Mouse (Mus musculus): ENCODE measurements around the gene Ube2g1. TPM values are rescaled to one million over a fixed set of nuclear protein-coding genes. Genes with fewer than 3 reads are reported as not detected.
"Not testable (repeated sequence)": the region's sequence is repeated elsewhere in the genome, so short reads cannot be mapped to it uniquely, and the experiment has no call there.

Gene Ube2g1
- total RNA-seq, 2 experiments from 2014 or later: 33.1 to 43.8 TPM

DNA sequence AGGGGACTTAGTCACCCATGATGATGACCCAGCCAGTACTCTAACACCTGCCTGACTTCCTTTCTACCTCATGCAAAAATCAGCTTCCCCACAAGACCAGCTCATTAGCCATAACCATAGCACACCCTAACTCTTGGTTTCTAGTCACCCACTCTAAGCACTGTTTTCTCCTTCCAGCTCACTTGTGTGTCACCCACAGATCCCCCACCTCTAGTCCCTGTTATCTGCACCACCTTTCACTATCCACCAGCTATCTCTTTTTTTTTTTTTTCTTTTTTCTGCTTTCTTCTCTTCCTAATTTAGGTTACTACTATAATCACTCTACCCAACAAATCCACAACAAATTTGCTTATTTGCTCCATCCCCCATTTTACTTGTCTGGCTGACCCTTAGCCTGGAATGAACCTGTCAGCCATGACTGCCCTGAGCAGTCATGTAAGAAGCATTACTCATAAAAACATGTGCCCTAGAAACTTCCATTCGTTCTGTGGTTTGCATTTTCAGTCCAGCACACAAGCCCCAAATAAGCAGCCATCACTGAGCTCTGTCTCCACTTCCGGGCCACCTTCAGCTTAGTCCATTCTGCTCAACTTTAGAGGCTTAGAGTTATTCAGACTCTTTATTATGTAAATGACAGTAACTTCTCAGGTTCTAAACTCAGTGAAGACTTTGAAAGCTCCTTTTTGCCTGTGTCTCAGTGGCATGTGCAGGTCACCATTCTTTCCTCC is 11.9 kb upstream of the Ube2g1 start:
- DNase-seq (ENCODE audit: low spot score in 2 of 2): no peak

DNA sequence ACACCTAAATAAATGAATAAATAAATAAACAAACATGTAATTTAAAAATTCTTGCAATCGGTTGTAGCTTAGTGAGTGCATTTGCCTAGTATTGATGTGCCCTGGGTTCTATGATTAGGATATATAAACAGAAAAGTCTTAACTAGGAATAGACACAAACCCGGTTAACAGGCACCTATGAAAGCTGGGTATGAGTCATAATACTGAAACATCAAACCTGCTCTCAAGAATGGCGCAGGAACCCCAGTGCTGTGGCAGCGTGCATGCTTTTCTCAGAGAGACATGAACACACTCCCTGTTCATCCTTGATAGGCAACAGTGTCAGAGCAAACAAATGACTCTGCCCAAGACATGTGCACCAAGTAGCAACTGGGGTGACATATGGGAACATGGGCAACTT is 9.3 kb upstream of the Ube2g1 start:
- DNase-seq (ENCODE audit: low spot score in 2 of 2): no peak

GRCm38 (mm10) chr11:72607469-72608070 is 487 bp downstream of the Ube2g1 start:
- DNase-seq (ENCODE audit: low spot score in 2 of 2): peak; percentile 83 to 85

DNA sequence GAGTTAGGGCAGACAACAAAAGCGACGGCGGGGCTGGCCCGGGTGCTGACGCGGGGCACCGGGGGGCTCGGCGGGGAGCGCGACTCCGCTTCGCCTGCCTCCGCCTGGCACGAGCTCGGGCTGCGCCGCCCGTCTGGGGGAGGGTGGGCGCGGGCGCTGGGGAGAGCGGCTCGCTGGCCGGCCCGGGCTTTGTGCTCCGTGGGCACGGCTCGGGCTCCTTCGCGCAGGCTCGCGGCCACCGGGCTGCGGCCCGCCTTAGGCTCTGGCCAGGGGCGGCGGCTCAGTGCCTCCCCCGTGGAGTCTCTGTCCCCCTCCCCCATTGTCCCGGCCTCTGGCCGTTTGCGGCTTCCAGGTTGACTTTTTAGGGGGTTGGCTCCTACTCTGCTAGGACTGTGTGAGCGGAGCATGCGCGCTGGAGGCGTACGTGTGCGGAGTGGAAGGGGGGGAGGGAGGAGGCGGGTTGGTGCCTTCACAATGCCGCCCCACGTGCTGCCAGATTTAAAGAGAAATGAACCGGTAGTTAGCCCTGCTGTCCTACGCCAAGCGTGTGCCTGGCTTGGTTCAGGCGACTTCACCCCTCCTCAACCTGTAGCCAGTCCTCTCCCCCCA is 1.1 kb downstream of the Ube2g1 start:
- peak; percentile 81 to 87 for DNase-seq (ENCODE audit: low spot score in 2 of 2)

DNA sequence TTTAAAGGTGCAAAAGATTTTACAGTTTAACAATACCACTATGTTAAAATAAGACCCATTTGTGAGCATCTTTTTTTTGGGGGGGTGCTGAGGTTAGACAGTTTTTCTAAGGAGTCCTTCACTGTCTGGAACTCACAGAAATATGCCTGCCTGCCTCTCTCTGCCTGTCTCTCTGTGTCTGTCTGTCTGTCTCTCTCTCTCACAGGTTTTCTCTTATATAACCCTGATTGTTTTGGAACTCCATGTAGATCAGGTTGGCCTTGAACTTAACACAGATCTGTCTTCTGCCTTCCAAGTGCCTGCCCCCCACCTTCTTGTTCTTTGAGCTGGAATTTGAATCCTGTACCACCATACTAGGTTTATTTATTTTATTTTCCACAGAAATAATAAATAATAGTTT is 2.2 kb downstream of the Ube2g1 start:
- no peak for DNase-seq (ENCODE audit: low spot score in 2 of 2)

- DNase-seq (ENCODE audit: low spot score in 2 of 2): not testable (repeated sequence)
These were observed 7.3 kb downstream of the Ube2g1 start for GRCm38 (mm10) chr11:72614336-72614735.

DNA sequence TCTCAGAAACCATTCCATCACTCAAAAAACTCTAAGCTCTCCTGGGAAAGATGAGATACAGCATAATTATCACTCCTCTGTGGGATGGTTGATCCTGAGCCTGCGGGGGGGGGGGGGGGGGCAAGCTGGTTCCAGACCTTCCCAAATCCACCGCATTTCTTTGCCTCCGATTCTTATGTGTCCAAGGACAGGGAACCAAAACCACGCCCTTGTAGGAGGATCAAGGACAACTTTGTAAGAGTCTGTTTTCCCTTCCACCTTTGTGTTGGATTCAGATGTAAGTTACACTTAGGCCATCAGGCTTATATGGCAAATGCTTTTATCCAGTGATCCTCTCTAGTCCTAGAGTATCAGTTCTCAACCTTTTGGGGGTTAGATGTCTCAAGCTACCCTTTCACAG is 8.8 kb downstream of the Ube2g1 start:
- no peak for DNase-seq (ENCODE audit: low spot score in 2 of 2)

DNA sequence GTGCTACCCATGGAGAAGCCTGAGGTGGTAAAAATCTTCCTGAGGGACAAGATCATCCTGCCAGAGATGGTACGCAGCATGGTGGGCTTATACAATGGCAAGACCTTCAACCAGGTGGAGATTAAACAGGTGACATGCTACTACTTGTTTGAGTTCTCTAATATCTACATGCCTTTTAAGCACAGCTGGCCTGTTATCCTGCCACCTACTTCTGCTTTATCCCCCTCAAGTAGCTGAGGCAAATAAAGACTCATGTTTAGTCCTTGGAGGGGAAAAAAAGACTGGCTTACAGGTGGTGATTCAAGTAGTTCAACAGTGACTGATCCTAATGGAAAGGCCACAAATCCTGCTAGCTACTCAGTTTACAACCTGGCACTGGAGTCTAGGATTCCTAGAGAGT is 11.4 kb downstream of the Ube2g1 start:
- DNase-seq (ENCODE audit: low spot score in 2 of 2): no peak

DNA sequence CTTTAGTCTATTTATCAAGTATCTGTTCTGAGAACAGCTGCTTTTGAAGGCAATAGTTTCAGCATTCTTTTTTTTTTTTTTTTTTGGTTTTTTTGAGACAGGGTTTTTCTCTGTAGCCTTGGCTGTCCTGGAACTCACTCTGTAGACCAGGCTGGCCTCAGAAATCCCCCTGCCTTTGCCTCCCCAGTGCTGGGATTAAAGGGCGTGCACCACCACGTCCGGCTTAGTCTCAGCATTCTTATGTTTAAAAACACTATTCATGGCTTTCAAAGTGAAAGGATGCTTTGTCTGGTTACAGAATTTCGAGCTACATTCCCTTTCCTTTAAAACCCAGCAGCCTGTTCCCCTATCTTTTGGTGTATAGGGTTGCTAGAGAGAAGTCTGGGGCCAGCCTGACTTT is 35.6 kb downstream of the Ube2g1 start:
- no peak for DNase-seq (ENCODE audit: low spot score in 2 of 2)

DNA sequence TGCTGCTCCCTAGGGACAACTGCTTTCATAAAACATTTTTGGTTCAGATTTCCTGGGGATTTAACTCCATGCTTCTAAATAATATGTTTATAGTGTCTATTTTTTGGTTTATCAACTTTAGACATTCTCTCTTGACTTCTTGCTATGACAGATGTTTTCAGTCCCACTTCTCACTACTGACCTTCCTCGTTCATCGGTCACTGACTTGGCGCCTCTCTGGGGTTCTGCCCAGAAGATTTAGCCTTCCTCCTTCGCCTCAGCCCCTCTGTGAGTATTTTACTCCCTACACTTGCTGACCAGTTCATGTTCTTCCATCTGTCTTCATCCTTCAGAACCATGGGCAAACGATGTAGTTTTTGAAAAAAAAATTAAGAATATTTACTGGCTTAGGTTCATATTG is 38.3 kb downstream of the Ube2g1 start:
- no peak for DNase-seq (ENCODE audit: low spot score in 2 of 2)

DNA sequence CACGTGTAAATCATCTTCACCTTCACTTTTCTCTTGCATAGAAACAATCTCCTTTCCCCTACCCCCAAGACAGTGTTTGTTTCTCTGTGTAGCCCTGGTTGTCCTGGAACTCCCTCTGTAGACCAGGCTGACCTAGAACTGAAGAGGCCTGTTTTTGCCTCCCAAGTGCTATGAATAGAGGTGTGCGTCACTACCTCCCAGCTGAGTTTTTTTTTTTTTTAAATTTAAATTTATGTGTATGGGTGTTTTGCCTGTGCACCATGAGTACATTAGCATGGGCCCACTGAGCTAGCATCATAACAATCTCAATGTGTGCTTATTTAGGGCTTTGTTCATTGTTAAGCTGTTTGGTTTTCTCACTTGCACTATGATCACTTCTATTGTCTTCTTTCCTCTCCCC is 43.3 kb downstream of the Ube2g1 start:
- DNase-seq (ENCODE audit: low spot score in 2 of 2): no peak

DNA sequence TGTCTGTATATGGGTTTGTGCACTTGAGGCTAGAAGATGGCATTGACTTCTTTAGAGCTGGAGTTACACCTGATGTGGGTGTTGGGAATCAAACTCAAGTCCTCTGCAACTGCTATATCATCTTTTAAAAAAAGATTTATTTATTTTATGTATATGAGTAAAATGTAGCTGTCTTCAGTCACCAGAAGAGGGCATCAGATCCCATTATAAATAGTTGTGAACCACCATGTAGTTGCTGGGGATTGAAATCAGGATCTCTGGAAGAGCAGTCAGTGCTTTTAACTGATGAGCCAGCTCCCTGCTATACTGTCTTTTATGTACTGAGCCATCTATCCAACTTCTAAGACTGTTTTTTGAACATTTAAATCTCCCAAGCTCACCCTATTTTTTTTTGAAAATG is 52.8 kb downstream of the Ube2g1 start:
- no peak for DNase-seq (ENCODE audit: low spot score in 2 of 2)

DNA sequence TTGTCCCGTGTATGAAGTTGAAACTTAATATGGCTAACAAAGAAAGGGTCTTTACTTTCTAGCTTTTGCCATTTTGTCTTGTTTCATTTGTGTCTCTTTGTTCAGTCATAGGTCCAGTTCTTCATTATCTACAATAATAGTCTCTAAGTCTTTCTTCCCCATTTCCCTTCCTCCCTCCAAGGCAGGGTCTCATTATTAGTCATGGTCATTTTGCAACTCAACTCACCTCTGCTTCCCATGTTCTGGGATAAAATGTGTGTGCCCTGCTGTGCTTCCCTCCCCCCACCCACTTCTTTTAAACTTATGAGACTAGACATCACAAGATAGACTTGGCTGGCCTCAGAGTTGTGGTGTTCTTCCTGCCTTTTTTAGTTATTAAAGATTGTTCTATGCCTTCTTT is 53.3 kb downstream of the Ube2g1 start:
- DNase-seq (ENCODE audit: low spot score in 2 of 2): no peak

GRCm38 (mm10) chr11:72664641-72665040 is 57.6 kb downstream of the Ube2g1 start:
- no peak for DNase-seq (ENCODE audit: low spot score in 2 of 2)

DNA sequence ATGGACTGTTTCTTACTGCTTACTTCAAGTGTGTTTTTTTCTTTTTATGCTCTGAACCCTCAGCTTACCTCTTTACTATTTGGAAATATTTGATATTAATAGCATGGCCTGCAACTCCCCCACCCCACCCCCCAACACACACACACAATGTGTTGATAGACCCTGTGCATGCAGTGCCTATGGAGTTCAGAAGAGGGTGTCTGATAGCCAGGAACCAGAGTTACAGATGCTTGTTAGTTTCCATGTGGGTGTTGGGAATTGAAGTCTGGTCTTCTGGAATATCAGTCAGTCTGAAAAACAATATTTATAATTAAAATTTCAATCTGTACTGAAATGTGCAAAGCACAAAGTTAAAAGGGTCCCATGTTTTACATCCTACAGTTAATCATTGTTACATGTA is 63.6 kb downstream of the Ube2g1 start:
- DNase-seq (ENCODE audit: low spot score in 2 of 2): no peak

GRCm38 (mm10) chr11:72671294-72671988 is 64.4 kb downstream of the Ube2g1 start:
- no peak for DNase-seq (ENCODE audit: low spot score in 2 of 2)

DNA sequence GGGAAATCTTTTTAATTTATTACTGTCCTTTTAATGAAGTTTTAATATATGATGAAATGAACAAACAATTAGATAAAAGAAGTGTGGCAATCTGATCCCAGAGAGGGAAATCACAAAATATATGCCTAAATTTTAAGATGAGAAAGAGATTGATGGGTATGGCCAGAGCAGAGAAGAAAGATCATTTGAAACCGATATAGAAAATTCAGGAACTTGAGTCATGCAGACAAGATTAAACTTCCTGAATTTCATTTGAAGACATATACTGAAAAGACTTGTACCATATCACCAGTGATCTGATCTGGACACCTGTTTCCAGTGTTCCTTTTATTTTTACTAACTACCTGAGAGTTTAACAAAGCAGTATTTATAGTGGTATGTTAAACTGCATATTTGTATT is 65.4 kb downstream of the Ube2g1 start:
- DNase-seq (ENCODE audit: low spot score in 2 of 2): no peak

DNA sequence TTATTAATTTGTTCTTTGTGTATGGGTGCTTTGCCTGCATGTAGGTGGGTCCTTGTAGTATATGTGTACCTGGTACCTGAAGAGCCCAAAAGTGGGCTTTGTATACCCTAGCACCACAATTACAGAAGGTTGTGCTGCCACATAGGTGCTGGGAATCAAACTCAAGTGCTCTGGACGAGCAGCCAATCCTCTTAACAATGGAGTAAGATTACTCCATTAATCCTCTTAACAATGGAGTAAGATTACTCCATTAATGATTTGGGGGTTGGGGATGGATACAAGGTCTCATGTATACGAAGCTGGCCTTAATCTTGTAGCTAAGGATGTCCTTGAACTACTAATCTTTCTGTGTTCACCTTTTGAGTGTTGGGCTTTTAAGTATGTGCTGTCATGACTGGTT is 68.2 kb downstream of the Ube2g1 start:
- DNase-seq (ENCODE audit: low spot score in 2 of 2): no peak

GRCm38 (mm10) chr11:72680726-72681125 is 73.6 kb downstream of the Ube2g1 start:
- no peak for DNase-seq (ENCODE audit: low spot score in 2 of 2)

DNA sequence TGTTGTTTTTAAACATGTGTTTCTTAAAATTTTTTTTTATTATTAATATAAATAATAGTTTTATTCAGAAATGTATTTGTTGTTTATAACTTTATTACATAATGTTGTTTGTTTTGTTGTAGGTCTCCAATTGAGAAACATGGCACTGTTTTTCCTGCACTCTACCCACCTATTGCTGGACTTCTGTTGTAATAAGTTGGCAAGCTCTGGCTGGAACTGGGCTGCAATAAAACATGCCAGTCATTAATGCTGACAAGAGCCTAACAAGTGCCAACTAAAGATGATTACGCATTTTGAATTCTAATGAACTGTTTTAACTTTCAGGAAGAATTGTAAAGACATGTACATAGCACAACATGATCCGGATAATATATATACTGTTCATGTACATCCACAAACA is 76.3 kb downstream of the Ube2g1 start:
- no peak for DNase-seq (ENCODE audit: low spot score in 2 of 2)

DNA sequence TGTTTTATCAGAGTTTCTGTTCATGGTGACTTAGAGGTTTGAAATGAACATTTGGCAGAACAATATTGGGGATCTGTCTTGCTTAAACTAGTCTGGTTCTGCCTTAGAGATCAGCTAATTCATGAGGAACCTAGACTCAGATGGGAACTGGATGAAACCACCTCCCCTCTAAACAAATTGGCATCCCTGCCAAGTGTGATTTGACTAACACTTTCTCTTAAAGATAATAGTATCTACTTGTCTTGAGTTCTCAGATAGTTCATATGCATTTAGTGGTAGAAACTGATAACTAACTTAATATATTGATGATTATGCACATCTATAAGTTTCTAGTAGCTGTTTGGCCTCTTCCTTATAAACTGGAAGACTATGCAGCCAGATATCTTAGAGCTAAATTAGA is 79.6 kb downstream of the Ube2g1 start:
- no peak for DNase-seq (ENCODE audit: low spot score in 2 of 2)

DNA sequence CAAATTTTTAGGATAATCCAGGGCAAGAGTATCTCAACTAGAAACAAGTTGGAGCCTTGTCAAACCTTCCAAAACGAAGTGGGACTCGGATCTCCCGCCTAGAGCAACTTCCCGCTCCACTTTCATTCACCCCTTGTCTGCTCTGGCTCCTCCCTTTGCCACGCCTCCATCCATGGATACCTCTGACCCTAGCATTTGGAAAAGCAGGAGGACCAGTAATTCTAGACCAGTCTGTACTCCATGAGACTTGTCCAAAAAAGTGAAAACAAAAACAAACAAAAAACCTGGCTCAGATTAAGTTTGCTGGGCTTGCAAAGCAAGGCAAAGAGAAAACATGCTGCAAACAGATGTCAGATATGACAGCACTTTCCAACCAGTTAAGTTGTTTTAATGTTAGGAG is 81.2 kb downstream of the Ube2g1 start:
- no peak for DNase-seq (ENCODE audit: low spot score in 2 of 2)
